Mouse (Mus musculus): ENCODE measurements at regions not wholly inside any gene's neighbourhood (a gene's known extent, or its start where the extent isn't known, plus 50 kb on each side); places are given as distances from the start of the nearest gene placed in this dataset.

DNA sequence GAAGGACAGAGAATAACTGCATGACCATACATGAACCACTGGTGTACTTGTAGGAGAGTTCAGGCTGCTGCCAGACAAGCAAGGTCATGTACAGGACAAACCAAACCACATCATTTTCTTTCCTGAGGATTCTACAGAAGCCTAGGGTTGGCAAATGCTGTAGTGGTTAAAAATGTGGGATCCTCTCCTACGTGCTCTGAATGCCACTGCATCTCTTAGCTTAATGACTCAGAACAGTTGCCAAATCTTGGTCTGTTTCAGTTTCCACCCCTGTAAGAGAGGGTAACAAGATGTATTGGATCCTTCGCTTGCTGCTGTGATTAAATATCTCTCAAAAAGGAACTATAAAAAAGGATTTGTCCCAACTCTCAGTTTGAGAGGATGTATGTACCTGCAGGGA, 938.1 kb downstream of the 4930444P10Rik start:
- 89% methylated on average over 2 of the region's 2 CpGs for WGBS
- H3K27ac ChIP-seq (replicated peaks) = no peak overlapping the region
- no peaks in the 10 kb centered on the region for H3K36me3 ChIP-seq
- no peak for ATAC-seq (ENCODE audit: low FRiP score)
- no peak overlapping the region for H3K4me2 ChIP-seq
- no peaks in the 10 kb centered on the region for H3K27me3 ChIP-seq (replicated peaks)
- no peaks in the 10 kb centered on the region for H3K4me1 ChIP-seq
- H3K9me3 ChIP-seq (replicated peaks) = no peaks in the 10 kb centered on the region
- no peak overlapping the region for H3K9ac ChIP-seq (replicated peaks)
- H3K4me3 ChIP-seq (replicated peaks) = no peak overlapping the region

DNA sequence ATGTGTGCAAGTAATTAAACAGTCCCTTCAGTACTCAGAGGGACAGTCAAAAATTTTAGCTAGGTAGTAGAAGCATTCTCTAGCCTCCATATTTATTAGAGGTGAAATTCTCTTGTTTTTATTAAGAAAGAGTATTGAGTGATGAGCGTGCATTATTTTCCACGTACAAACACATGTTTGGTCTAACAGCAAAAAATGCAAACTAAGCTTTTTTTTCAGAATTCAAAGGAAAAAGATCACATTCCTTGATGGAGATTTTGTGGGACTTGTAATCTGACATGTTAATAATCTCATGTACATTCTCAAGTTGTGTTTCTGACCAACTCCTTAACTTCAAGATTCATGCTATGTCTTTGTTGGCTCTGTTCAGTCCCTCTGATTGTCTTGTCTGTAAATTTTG, 939.2 kb downstream of the 4930444P10Rik start:
- Histone ChIP-seq H3K4me2 (no peak overlapping the region), H3K9me3 (replicated peaks) (no peaks in the 10 kb centered on the region), H3K4me3 (replicated peaks) (no peak overlapping the region), H3K4me1 (no peaks in the 10 kb centered on the region), H3K27me3 (replicated peaks) (no peaks in the 10 kb centered on the region), H3K36me3 (no peaks in the 10 kb centered on the region), H3K27ac (replicated peaks) (no peak overlapping the region), H3K9ac (replicated peaks) (no peak overlapping the region)
- 88% methylated on average over 2 of the region's 2 CpGs for WGBS
- ATAC-seq (ENCODE audit: low FRiP score) = no peak

DNA sequence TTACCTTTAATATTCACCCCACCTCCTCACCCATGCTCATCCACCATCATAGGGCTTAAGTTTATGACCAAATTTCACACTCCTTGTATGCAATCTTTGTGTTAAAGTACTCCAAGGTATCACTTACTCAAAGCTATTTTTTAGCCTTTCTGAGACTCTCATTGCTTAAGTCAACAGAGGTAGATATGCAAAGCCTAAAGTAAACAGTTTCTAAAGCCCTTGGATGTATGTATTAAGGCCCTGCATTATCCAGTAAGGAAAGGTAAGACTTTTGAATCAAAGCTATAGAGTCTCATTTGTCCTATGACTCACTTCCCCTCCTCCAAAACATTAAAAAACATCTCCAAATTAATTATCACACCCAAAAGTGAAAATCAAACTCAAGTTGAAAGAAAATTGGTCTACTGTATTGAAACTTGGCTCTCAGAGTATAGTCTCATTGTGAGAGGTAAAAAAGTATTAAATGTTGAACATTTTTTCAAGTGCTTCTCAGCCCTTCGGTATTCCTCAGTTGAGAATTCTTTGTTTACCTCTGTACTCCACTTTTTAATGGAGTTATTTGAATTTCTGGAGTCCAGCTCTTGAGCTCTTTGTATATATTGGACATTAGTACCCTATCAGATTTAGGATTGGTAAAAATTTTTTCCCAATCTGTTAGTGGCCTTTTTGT, 949.1 kb downstream of the 4930444P10Rik start:
- 91% methylated on average over 1 of the region's 1 CpGs for WGBS
- Histone ChIP-seq H3K9me3 (replicated peaks) (no peaks in the 10 kb centered on the region), H3K4me3 (replicated peaks) (no peak overlapping the region), H3K4me1 (no peaks in the 10 kb centered on the region), H3K27ac (replicated peaks) (no peak overlapping the region), H3K27me3 (replicated peaks) (no peaks in the 10 kb centered on the region), H3K4me2 (no peak overlapping the region), H3K36me3 (no peaks in the 10 kb centered on the region), H3K9ac (replicated peaks) (no peak overlapping the region)
- ATAC-seq (ENCODE audit: low FRiP score) = no peak

- H3K4me2 ChIP-seq = no peak overlapping the region
- WGBS = 72% methylated on average over 3 of the region's 3 CpGs
- H3K9ac ChIP-seq (replicated peaks) = no peak overlapping the region
- H3K9me3 ChIP-seq (replicated peaks) = no peaks in the 10 kb centered on the region
- no peaks in the 10 kb centered on the region for H3K36me3 ChIP-seq
- no peaks in the 10 kb centered on the region for H3K4me1 ChIP-seq
- no peak overlapping the region for H3K27ac ChIP-seq (replicated peaks)
- no peak for ATAC-seq (ENCODE audit: low FRiP score)
- no peak overlapping the region for H3K4me3 ChIP-seq (replicated peaks)
- no peaks in the 10 kb centered on the region for H3K27me3 ChIP-seq (replicated peaks)
Observed at GRCm38 (mm10) chr1:15118462-15118861, 974.7 kb downstream of the 4930444P10Rik start.

GRCm38 (mm10) chr1:15111420-15111819, 981.7 kb downstream of the 4930444P10Rik start:
- no peak for ATAC-seq (ENCODE audit: low FRiP score)
- WGBS = 86% methylated on average over 2 of the region's 2 CpGs
- Histone ChIP-seq H3K36me3 (no peaks in the 10 kb centered on the region), H3K27ac (replicated peaks) (no peak overlapping the region), H3K27me3 (replicated peaks) (no peaks in the 10 kb centered on the region), H3K4me2 (no peak overlapping the region), H3K4me3 (replicated peaks) (no peak overlapping the region), H3K9me3 (replicated peaks) (no peaks in the 10 kb centered on the region), H3K4me1 (no peaks in the 10 kb centered on the region), H3K9ac (replicated peaks) (no peak overlapping the region)

- no peaks in the 10 kb centered on the region for H3K36me3 ChIP-seq
- ATAC-seq (ENCODE audit: low FRiP score) = no peak
- H3K4me3 ChIP-seq (replicated peaks) = no peak overlapping the region
- no peaks in the 10 kb centered on the region for H3K4me1 ChIP-seq
- H3K4me2 ChIP-seq = no peak overlapping the region
- no peak overlapping the region for H3K27ac ChIP-seq (replicated peaks)
- H3K9me3 ChIP-seq (replicated peaks) = no peaks in the 10 kb centered on the region
- no peaks in the 10 kb centered on the region for H3K27me3 ChIP-seq (replicated peaks)
- no peak overlapping the region for H3K9ac ChIP-seq (replicated peaks)
- 95% methylated on average over 1 of the region's 1 CpGs for WGBS
Observed at GRCm38 (mm10) chr1:15070331-15070730, 1022.8 kb downstream of the 4930444P10Rik start.

GRCm38 (mm10) chr1:15034047-15034446, 1059.1 kb downstream of the 4930444P10Rik start:
- 86% methylated on average over 1 of the region's 1 CpGs for WGBS
- no peak overlapping the region for H3K27ac ChIP-seq (replicated peaks)
- H3K9ac ChIP-seq (replicated peaks) = no peak overlapping the region
- ATAC-seq (ENCODE audit: low FRiP score) = no peak
- no peak overlapping the region for H3K4me3 ChIP-seq (replicated peaks)
- no peaks in the 10 kb centered on the region for H3K36me3 ChIP-seq
- no peaks in the 10 kb centered on the region for H3K4me1 ChIP-seq
- no peak overlapping the region for H3K4me2 ChIP-seq
- no peaks in the 10 kb centered on the region for H3K27me3 ChIP-seq (replicated peaks)
- no peaks in the 10 kb centered on the region for H3K9me3 ChIP-seq (replicated peaks)

GRCm38 (mm10) chr1:15018460-15018779, 1074.7 kb downstream of the 4930444P10Rik start:
- no peak overlapping the region for H3K4me3 ChIP-seq (replicated peaks)
- no peaks in the 10 kb centered on the region for H3K4me1 ChIP-seq
- no peak overlapping the region for H3K4me2 ChIP-seq
- no peak overlapping the region for H3K27ac ChIP-seq (replicated peaks)
- no peak for ATAC-seq (ENCODE audit: low FRiP score)
- H3K27me3 ChIP-seq (replicated peaks) = no peaks in the 10 kb centered on the region
- no peaks in the 10 kb centered on the region for H3K36me3 ChIP-seq
- H3K9me3 ChIP-seq (replicated peaks) = no peaks in the 10 kb centered on the region
- H3K9ac ChIP-seq (replicated peaks) = no peak overlapping the region
- 89% methylated on average over 4 of the region's 4 CpGs for WGBS

DNA sequence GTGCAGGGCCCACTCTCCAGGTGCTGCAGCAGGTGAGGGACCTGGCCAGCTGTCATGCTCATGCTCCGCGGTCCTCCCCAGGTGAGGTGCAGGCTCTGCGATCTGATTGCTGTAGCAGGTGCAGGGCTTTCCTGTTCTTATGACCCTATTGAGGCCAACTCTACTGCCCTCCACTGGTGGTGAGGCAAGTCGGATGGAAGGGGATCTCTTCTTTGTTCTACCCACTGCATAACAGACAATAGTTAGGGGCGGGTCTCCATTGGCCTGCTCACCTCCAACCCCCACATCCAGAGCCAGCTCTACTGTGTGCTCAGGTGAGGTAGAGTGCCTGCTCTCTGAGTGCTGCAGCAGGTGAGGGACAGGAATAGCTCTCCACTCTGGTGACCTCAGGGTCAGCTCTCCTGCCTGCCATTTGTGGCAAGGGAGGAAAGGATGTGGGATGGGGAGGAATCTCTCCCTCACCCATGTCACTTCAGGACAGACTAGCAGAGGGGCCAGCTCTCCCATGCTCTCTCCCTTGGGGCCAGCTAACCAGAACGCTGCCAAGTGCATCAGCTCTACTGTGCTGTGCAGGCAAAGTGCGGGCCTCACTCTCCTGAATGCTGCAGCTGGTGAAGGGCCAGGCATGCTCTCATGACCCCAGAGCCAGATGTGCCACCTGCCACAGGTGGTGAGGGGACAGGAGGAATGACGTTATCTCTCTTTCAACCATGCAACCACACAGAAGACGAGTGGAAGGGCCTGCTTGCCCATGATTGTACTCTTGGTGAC, 1075.3 kb downstream of the 4930444P10Rik start:
- H3K4me3 ChIP-seq (replicated peaks) = no peak overlapping the region
- ATAC-seq (ENCODE audit: low FRiP score) = no peak; the same call in 1 of the 2 replicates

GRCm38 (mm10) chr1:15007663-15008344, 1085.3 kb downstream of the 4930444P10Rik start:
- Histone ChIP-seq H3K9me3 (replicated peaks) (no peaks in the 10 kb centered on the region), H3K4me2 (no peak overlapping the region), H3K9ac (replicated peaks) (no peak overlapping the region), H3K27ac (replicated peaks) (no peak overlapping the region), H3K36me3 (no peaks in the 10 kb centered on the region), H3K4me3 (replicated peaks) (no peak overlapping the region), H3K27me3 (replicated peaks) (no peaks in the 10 kb centered on the region), H3K4me1 (no peaks in the 10 kb centered on the region)
- ATAC-seq (ENCODE audit: low FRiP score) = peak; percentile 66; the same call in 1 of the 2 replicates
- 3% methylated on average over 3 of the region's 3 CpGs for WGBS

More for the DNA sequence above, 1075.3 kb downstream of the 4930444P10Rik start:
- H3K4me1 ChIP-seq = no peaks in the 10 kb centered on the region
- H3K9me3 ChIP-seq (replicated peaks) = no peaks in the 10 kb centered on the region
- no peaks in the 10 kb centered on the region for H3K27me3 ChIP-seq (replicated peaks)
- H3K9ac ChIP-seq (replicated peaks) = no peak overlapping the region
- no peak overlapping the region for H3K4me2 ChIP-seq
- no peaks in the 10 kb centered on the region for H3K36me3 ChIP-seq
- 76% methylated on average over 9 of the region's 9 CpGs for WGBS
- no peak overlapping the region for H3K27ac ChIP-seq (replicated peaks)

DNA sequence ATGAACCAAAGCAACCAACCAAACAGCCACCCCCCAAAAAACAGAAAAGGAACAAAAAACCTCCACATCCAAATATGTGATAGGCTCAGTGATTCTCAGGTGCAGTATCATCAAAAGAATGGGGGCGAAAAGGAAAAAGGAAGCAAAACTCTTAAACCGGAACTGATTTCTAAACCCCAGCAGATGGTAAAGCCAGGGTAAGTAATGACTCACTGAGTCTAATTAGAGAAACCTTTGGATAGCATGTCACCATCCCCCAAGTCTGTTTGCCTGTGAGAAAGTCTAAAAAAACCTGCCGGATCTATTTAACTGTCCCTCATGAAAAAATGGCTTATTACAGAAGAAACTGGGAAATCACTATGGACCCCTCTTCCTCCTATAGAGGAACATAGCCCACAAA, 1097.8 kb downstream of the 4930444P10Rik start:
- no peak overlapping the region for H3K4me2 ChIP-seq
- no peaks in the 10 kb centered on the region for H3K4me1 ChIP-seq
- H3K4me3 ChIP-seq (replicated peaks) = no peak overlapping the region
- ATAC-seq (ENCODE audit: low FRiP score) = no peak
- no peak overlapping the region for H3K27ac ChIP-seq (replicated peaks)
- WGBS = 90% methylated on average over 3 of the region's 3 CpGs
- H3K27me3 ChIP-seq (replicated peaks) = no peaks in the 10 kb centered on the region
- no peaks in the 10 kb centered on the region for H3K9me3 ChIP-seq (replicated peaks)
- no peaks in the 10 kb centered on the region for H3K36me3 ChIP-seq
- no peak overlapping the region for H3K9ac ChIP-seq (replicated peaks)

Data from neural tube, embryonic 15.5 days (tissue).